Mouse (Mus musculus): ENCODE data around the gene Batf2.
A peak's percentile ranks its signal among the peaks of the same experiment; 100 is the strongest.
"Not testable (repeated sequence)": the region's sequence is repeated elsewhere in the genome, so short reads cannot be mapped to it uniquely, and the experiment has no call there.

Gene Batf2

GRCm38 (mm10) chr19:6132171-6132827 is 8.5 kb upstream of the Batf2 start:
- DNase-seq: no peak

- not testable (repeated sequence) for DNase-seq
Measured at GRCm38 (mm10) chr19:6133197-6133596, 7.6 kb upstream of the Batf2 start.

GRCm38 (mm10) chr19:6136397-6136796 is 4.4 kb upstream of the Batf2 start:
- no peak for DNase-seq

- peak; percentile 55 to 59 for DNase-seq
Measured at GRCm38 (mm10) chr19:6139701-6140100, 1.1 kb upstream of the Batf2 start.

GRCm38 (mm10) chr19:6140374-6140677 is 457 bp upstream of the Batf2 start:
- no peak for DNase-seq

- DNase-seq: peak in 1 of 2 experiments; percentile 88
Measured at GRCm38 (mm10) chr19:6141394-6141749, 589 bp downstream of the Batf2 start, which contains the start of gene Arl2. Arl2 (minus strand) TSS chr19:6141548.

GRCm38 (mm10) chr19:6144842-6145241 is 4.1 kb downstream of the Batf2 start:
- DNase-seq: no peak

- DNase-seq: no peak
Measured at GRCm38 (mm10) chr19:6155174-6155573, 14.4 kb downstream of the Batf2 start.

GRCm38 (mm10) chr19:6156372-6156771 is 15.6 kb downstream of the Batf2 start:
- no peak for DNase-seq

- DNase-seq: peak; percentile 53 to 61
Measured at GRCm38 (mm10) chr19:6157220-6157619, 16.4 kb downstream of the Batf2 start.

- no peak for DNase-seq
Measured at GRCm38 (mm10) chr19:6163872-6164547, 23.2 kb downstream of the Batf2 start.

GRCm38 (mm10) chr19:6166750-6167149 is 26.0 kb downstream of the Batf2 start:
- no peak for DNase-seq

- no peak for DNase-seq
Measured at GRCm38 (mm10) chr19:6171215-6171614, 30.4 kb downstream of the Batf2 start.

GRCm38 (mm10) chr19:6174771-6175170 is 34.0 kb downstream of the Batf2 start:
- peak; percentile 48 to 71 for DNase-seq

GRCm38 (mm10) chr19:6178775-6179174 is 38.0 kb downstream of the Batf2 start:
- no peak for DNase-seq

- no peak for DNase-seq
Measured at GRCm38 (mm10) chr19:6181629-6182028, 40.8 kb downstream of the Batf2 start.

GRCm38 (mm10) chr19:6182534-6182933 is 41.8 kb downstream of the Batf2 start:
- peak; percentile 78 to 79 for DNase-seq

- no peak for DNase-seq
Measured at GRCm38 (mm10) chr19:6184131-6184530, 43.3 kb downstream of the Batf2 start, which contains the start of gene Majin. Majin (plus strand) TSS chr19:6184388.

GRCm38 (mm10) chr19:6204265-6204664 is 63.5 kb downstream of the Batf2 start:
- no peak for DNase-seq

GRCm38 (mm10) chr19:6206716-6207115 is 65.9 kb downstream of the Batf2 start:
- no peak for DNase-seq

- no peak for DNase-seq
Measured at GRCm38 (mm10) chr19:6216046-6216705, 75.4 kb downstream of the Batf2 start.

- no peak for DNase-seq
Measured at GRCm38 (mm10) chr19:6218606-6219005, 77.8 kb downstream of the Batf2 start.
